Mouse (Mus musculus): ENCODE results near the gene Abcf3.

DNA sequence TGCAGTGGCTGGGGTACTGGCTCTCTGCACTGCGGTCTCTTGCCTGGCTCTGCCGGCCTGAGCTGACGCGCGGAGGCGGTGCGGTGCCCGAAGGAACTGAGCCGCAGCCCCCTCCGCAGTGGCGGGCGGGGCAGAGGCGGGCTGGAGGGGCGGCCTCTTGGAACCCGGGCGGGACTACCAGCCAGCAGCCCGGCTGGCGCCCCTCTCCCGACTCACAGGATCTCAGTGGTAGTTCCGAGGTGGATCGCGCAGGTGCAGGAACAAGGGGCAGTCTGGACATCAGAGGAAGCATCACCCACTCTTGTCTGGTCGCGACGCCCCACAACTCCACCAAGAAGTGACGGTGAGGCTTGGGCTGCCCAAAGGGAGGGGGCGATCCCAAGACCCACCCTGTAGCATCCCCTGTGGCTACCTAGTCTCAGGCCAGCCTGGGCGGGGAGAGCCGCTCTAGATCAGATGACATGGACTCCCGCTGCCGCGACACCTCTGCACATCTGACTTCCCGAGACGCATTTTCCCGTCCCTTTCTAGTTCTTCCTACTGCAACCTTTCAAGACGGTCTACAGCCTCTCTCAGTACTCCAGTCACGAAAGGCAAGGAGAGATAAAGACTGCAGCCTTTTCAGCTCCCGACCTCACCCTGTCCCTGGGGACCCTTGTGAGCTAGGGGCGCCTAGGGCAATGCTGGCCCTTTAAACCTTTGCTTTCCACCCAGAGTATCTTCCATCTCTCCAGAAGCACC is 41.7 kb downstream of the Abcf3 start:
- no peak for TF ChIP-seq POLR2A (IDR thresholded peaks at IDR 0.05; ENCODE audit: control insufficient read depth, extremely low read depth, insufficient read depth, low read length, poor library complexity)
- TF ChIP-seq CTCF (IDR thresholded peaks at IDR 0.05; ENCODE audit: borderline replicate concordance, control insufficient read depth, extremely low read depth, insufficient read depth, low read length, poor library complexity): no peak

All from thymus, adult 2 months (tissue).